Mouse (Mus musculus) kidney, adult 2 months (tissue): ENCODE data around the gene Lats2.

Experiments used
- CTCF ChIP-seq: fragments of 200-500 bp; conservative IDR thresholded peaks from 2 replicates; pipeline ENCODE4 v1.5.1; 2011; ENCODE audit warnings: low read depth, mild to moderate bottlenecking, control low read depth, low read length, moderate library complexity, mixed read lengths; ENCODE audit not compliant: insufficient read depth, insufficient read length
- POLR2A ChIP-seq: fragments of 200-500 bp; IDR thresholded peaks from one replicate; pipeline ENCODE4 v1.6.1; 2011; ENCODE audit warnings: low read depth, low read length, control low read depth

GRCm38 (mm10) chr14:57744547-57744946 is 13.6 kb downstream of the Lats2 start:
- no peak for TF ChIP-seq CTCF
- TF ChIP-seq POLR2A, result no peak
